Mouse (Mus musculus): Measurements from ENCODE around the gene Dnaja3.

Dnaja3 gene

GRCm38 (mm10) chr16:4607818-4608531, 31.8 kb upstream of the Dnaja3 start:
- DNase-seq: peak; percentile 91

- DNase-seq: no peak
Observed at GRCm38 (mm10) chr16:4608532-4609059, 31.2 kb upstream of the Dnaja3 start.

GRCm38 (mm10) chr16:4611193-4611592, 28.6 kb upstream of the Dnaja3 start:
- DNase-seq: no peak

- DNase-seq: no peak
Observed at GRCm38 (mm10) chr16:4611676-4612075, 28.1 kb upstream of the Dnaja3 start.

- DNase-seq: no peak
Observed at GRCm38 (mm10) chr16:4613736-4614135, 26.1 kb upstream of the Dnaja3 start.

- no peak for DNase-seq
Observed at GRCm38 (mm10) chr16:4614639-4615038, 25.1 kb upstream of the Dnaja3 start.

GRCm38 (mm10) chr16:4615297-4615696, 24.5 kb upstream of the Dnaja3 start:
- DNase-seq: no peak

- no peak for DNase-seq
Observed at GRCm38 (mm10) chr16:4616829-4617228, 23.0 kb upstream of the Dnaja3 start.

- no peak for DNase-seq
Observed at GRCm38 (mm10) chr16:4624074-4624473, 15.7 kb upstream of the Dnaja3 start.

GRCm38 (mm10) chr16:4624481-4625110, 15.2 kb upstream of the Dnaja3 start, which contains the start of gene Pam16:
TSS of gene Pam16 (minus strand) at chr16:4624988.
- peak; percentile 91 for DNase-seq

GRCm38 (mm10) chr16:4627105-4627504, 12.7 kb upstream of the Dnaja3 start:
- no peak for DNase-seq

GRCm38 (mm10) chr16:4628898-4629419, 10.8 kb upstream of the Dnaja3 start:
- no peak for DNase-seq

- peak; percentile 87 for DNase-seq
Observed at GRCm38 (mm10) chr16:4629950-4630349, 9.8 kb upstream of the Dnaja3 start.

- DNase-seq: no peak
Observed at GRCm38 (mm10) chr16:4632050-4632449, 7.7 kb upstream of the Dnaja3 start.

GRCm38 (mm10) chr16:4633661-4634060, 6.1 kb upstream of the Dnaja3 start:
- no peak for DNase-seq

- no peak for DNase-seq
Observed at GRCm38 (mm10) chr16:4634681-4635080, 5.1 kb upstream of the Dnaja3 start.

- DNase-seq: no peak
Observed at GRCm38 (mm10) chr16:4635760-4636159, 4.0 kb upstream of the Dnaja3 start.

- no peak for DNase-seq
Observed at GRCm38 (mm10) chr16:4638891-4639390, 848 bp upstream of the Dnaja3 start.

GRCm38 (mm10) chr16:4640267-4641005, 647 bp downstream of the Dnaja3 start:
- no peak for DNase-seq

GRCm38 (mm10) chr16:4641119-4641838, 1.5 kb downstream of the Dnaja3 start:
- no peak for DNase-seq

GRCm38 (mm10) chr16:4642190-4642589, 2.4 kb downstream of the Dnaja3 start:
- DNase-seq: no peak

GRCm38 (mm10) chr16:4642937-4643336, 3.1 kb downstream of the Dnaja3 start:
- DNase-seq: no peak

Measured in cerebellum, adult 9-10 months (tissue).